Mouse (Mus musculus): Measurements from ENCODE around the gene Nfia.

The Nfia gene

DNA sequence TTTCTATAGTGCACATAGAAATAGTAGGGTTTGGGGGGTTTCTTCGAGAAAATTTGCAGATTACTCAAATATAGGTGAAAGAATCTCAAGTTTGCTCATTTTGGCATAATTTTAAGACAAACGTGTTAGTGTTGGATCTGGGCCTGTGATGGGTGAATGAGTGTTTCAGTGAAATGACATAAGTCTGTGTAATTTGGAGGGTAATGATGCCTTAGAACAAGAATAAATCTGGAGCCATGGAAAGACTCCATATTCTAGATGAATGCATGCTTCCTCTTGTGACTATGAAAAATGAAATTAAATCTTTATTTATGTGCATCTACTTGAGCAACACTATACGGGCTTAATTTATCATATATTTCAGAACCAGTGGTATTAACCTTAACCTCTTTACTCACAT is 44.2 kb downstream of the Nfia start:
- H3K36me3 ChIP-seq (ENCODE audit: insufficient read depth, low read length) = no peaks in the 10 kb centered on the region
- no peaks in the 10 kb centered on the region for H3K9me3 ChIP-seq (ENCODE audit: low read length)
- no peaks in the 10 kb centered on the region for H3K4me1 ChIP-seq (replicated peaks; ENCODE audit: low read depth, low read length)
- no peak overlapping the region for H3K4me3 ChIP-seq (replicated peaks; ENCODE audit: low read length)
- H3K27me3 ChIP-seq (ENCODE audit: insufficient read depth, low read length) = no peaks in the 10 kb centered on the region
- no peak for TF ChIP-seq CTCF (conservative IDR thresholded peaks at IDR 0.05; ENCODE audit: low read length)
- no peak for TF ChIP-seq NANOG (IDR thresholded peaks at IDR 0.05; ENCODE audit: borderline replicate concordance, low read length)
- no peak for TF ChIP-seq POU5F1 (IDR thresholded peaks at IDR 0.05; ENCODE audit: borderline replicate concordance, low read length)

DNA sequence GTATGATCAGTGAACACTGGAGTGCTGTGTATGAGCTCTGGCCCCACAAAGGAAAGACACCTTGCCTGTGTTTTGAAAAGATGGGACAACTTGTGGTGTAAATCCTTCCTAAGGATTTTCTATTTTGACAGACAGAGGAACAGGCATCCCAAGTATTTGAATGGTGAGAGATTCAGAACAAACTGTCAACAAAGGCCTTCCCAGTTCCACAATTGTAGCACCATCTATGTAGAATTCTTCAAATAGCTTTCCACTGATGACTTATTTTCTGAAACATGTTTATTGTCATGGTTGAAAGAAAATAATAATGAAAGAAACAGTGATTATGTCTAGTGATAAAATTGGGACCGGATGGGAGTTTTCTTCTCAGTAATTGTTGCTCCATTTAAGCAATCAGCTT is 45.2 kb downstream of the Nfia start:
- no peak for TF ChIP-seq NANOG (IDR thresholded peaks at IDR 0.05; ENCODE audit: borderline replicate concordance, low read length)
- TF ChIP-seq CTCF (conservative IDR thresholded peaks at IDR 0.05; ENCODE audit: low read length) = no peak
- no peak for TF ChIP-seq POU5F1 (IDR thresholded peaks at IDR 0.05; ENCODE audit: borderline replicate concordance, low read length)
- Histone ChIP-seq H3K4me1 (replicated peaks; ENCODE audit: low read depth, low read length) (no peaks in the 10 kb centered on the region), H3K27me3 (ENCODE audit: insufficient read depth, low read length) (no peaks in the 10 kb centered on the region), H3K9me3 (ENCODE audit: low read length) (no peaks in the 10 kb centered on the region), H3K36me3 (ENCODE audit: insufficient read depth, low read length) (no peaks in the 10 kb centered on the region), H3K4me3 (replicated peaks; ENCODE audit: low read length) (no peak overlapping the region)

DNA sequence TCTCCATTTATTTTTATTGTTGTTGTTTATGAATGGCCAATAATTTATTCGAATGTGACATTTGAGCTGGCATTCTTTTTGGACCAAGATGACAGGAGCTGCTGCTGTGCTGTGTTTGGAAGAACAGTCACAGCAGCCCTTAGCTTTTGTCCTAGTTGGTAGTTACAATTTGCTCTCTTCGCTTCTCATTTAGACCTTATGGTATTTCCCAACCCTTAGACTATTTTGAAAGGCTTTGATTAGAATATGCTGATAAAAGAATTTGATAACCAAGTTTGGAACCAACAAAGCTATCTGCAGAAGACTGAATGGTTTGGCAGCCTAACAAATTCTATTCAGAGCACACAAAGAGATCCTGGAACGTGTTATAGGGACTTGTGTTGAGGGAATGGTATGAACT is 46.0 kb downstream of the Nfia start:
- Histone ChIP-seq H3K27me3 (ENCODE audit: insufficient read depth, low read length) (no peaks in the 10 kb centered on the region), H3K9me3 (ENCODE audit: low read length) (no peaks in the 10 kb centered on the region), H3K4me3 (replicated peaks; ENCODE audit: low read length) (no peak overlapping the region), H3K36me3 (ENCODE audit: insufficient read depth, low read length) (no peaks in the 10 kb centered on the region), H3K4me1 (replicated peaks; ENCODE audit: low read depth, low read length) (no peaks in the 10 kb centered on the region)
- TF ChIP-seq CTCF (conservative IDR thresholded peaks at IDR 0.05; ENCODE audit: low read length) (no peak), POU5F1 (IDR thresholded peaks at IDR 0.05; ENCODE audit: borderline replicate concordance, low read length) (no peak), NANOG (IDR thresholded peaks at IDR 0.05; ENCODE audit: borderline replicate concordance, low read length) (no peak)

DNA sequence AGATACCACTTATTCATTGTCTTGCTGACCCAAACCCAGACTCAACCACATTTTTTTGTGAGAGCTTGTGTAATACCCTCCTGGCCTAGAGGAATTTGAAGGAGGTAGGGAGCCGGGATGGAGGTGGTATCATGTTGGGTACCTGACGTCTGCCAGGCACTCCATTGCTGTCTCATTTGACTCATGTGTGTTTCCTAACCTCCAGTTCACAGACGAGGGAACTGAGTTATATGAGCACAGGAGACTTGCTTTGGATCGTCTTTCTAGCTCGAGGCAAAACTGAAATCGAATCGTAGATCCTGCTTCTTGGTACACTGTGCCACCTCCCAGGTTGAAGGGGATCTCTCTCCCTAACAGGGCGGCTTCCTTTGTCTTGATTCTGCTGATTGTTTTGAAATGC is 46.6 kb downstream of the Nfia start:
- TF ChIP-seq CTCF (conservative IDR thresholded peaks at IDR 0.05; ENCODE audit: low read length) (no peak), NANOG (IDR thresholded peaks at IDR 0.05; ENCODE audit: borderline replicate concordance, low read length) (no peak), POU5F1 (IDR thresholded peaks at IDR 0.05; ENCODE audit: borderline replicate concordance, low read length) (no peak)
- H3K4me3 ChIP-seq (replicated peaks; ENCODE audit: low read length) = no peak overlapping the region
- H3K27me3 ChIP-seq (ENCODE audit: insufficient read depth, low read length) = no peaks in the 10 kb centered on the region
- no peaks in the 10 kb centered on the region for H3K36me3 ChIP-seq (ENCODE audit: insufficient read depth, low read length)
- no peaks in the 10 kb centered on the region for H3K9me3 ChIP-seq (ENCODE audit: low read length)
- no peaks in the 10 kb centered on the region for H3K4me1 ChIP-seq (replicated peaks; ENCODE audit: low read depth, low read length)

DNA sequence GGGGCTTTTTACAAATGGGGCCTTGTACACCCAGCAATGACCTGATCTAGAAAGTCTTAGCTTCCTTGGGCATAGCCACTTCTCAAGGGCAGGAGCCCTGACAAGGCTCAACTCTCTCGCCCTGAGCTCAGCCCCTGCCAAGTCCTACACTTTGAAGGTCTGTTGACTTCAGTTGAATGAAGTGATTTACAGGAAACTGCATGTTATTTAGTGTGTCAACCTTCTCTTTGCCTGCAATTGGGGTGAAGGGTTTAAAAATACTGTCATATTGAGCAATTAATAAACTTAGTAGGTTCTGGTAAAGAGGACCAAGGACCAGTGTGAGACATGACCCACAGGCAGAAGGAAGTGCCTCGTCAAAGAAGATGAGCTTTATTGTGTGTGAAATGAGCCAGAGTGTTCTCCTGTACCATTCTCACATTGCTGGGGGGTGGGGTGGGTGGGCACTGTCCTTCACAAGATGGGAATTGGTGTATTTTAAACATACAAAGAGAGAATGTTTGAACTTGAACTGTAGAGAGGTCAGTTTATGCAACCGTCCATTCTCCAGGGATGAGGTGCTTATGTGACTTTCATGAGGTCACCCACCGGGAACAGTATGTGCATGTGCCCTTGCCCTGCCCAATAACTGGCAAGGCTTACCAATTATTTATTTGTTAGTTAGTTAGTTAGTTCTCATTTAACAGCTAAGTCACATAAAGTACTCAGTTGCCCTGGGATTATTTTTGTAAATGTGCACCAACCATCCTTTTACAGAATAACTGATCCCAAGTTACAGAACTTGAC is 48.1 kb downstream of the Nfia start:
- Histone ChIP-seq H3K36me3 (ENCODE audit: insufficient read depth, low read length) (no peaks in the 10 kb centered on the region), H3K9me3 (ENCODE audit: low read length) (no peaks in the 10 kb centered on the region), H3K27me3 (ENCODE audit: insufficient read depth, low read length) (no peaks in the 10 kb centered on the region), H3K4me1 (replicated peaks; ENCODE audit: low read depth, low read length) (no peaks in the 10 kb centered on the region), H3K4me3 (replicated peaks; ENCODE audit: low read length) (no peak overlapping the region)
- TF ChIP-seq CTCF (conservative IDR thresholded peaks at IDR 0.05; ENCODE audit: low read length) = no peak
- no peak for TF ChIP-seq POU5F1 (IDR thresholded peaks at IDR 0.05; ENCODE audit: borderline replicate concordance, low read length)
- no peak for TF ChIP-seq NANOG (IDR thresholded peaks at IDR 0.05; ENCODE audit: borderline replicate concordance, low read length)

DNA sequence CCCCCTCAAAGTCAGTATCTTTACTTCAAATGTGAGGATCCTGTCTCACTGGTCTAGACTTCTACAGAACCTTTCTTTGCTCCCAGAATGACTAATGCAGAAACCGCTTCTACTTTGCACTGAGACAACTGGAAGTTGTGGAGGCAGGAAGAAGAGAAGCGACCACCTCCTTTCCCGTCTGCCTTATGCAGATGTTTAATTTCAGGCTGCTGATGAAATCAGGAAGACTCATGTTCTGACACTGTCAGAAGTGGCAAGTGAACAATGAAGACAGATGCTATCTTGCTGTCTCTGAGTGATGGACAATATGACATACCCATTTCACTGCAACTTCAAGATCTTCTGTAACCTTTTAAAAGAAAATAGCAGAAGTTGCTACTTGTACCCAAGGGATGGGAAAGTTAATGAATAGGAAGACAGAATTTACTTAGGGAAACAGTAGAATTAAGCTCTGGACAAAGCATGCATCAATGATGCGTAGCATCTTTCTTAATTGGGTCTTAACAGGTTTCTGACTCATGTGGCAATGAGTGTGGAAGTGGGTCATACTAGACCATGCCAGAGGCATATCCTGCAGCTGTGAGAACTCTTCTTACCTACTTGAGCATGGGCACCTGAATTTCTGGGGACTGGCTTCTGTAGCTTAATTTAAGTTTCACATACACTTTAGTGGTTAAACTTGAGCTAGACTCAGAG is 49.2 kb downstream of the Nfia start:
- Histone ChIP-seq H3K4me1 (replicated peaks; ENCODE audit: low read depth, low read length) (no peaks in the 10 kb centered on the region), H3K27me3 (ENCODE audit: insufficient read depth, low read length) (no peaks in the 10 kb centered on the region), H3K9me3 (ENCODE audit: low read length) (no peaks in the 10 kb centered on the region), H3K36me3 (ENCODE audit: insufficient read depth, low read length) (no peaks in the 10 kb centered on the region), H3K4me3 (replicated peaks; ENCODE audit: low read length) (no peak overlapping the region)
- TF ChIP-seq NANOG (IDR thresholded peaks at IDR 0.05; ENCODE audit: borderline replicate concordance, low read length) (no peak), CTCF (conservative IDR thresholded peaks at IDR 0.05; ENCODE audit: low read length) (no peak), POU5F1 (IDR thresholded peaks at IDR 0.05; ENCODE audit: borderline replicate concordance, low read length) (no peak)

DNA sequence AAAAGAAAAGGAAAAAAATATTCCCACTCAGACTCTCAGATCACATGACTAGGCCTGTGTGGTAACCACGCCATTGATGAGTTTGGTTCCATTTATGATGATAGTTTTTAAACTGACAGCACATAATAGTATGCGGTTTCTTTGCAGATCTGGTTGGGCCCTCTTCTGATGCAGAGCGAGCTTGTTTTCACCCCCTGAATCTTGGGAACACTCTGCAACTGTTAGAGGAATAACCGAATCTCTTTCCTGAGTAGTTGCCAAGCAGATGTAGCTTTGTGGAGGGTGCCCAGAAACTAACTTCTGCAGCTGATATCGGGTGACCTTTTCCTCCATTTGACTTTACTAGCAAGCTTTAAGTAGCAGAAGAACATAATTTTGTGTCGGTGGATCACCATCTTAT is 51.0 kb downstream of the Nfia start:
- Histone ChIP-seq H3K36me3 (ENCODE audit: insufficient read depth, low read length) (no peaks in the 10 kb centered on the region), H3K4me1 (replicated peaks; ENCODE audit: low read depth, low read length) (no peaks in the 10 kb centered on the region), H3K9me3 (ENCODE audit: low read length) (no peaks in the 10 kb centered on the region), H3K4me3 (replicated peaks; ENCODE audit: low read length) (no peak overlapping the region), H3K27me3 (ENCODE audit: insufficient read depth, low read length) (no peaks in the 10 kb centered on the region)
- no peak for TF ChIP-seq POU5F1 (IDR thresholded peaks at IDR 0.05; ENCODE audit: borderline replicate concordance, low read length)
- TF ChIP-seq CTCF (conservative IDR thresholded peaks at IDR 0.05; ENCODE audit: low read length) = no peak
- no peak for TF ChIP-seq NANOG (IDR thresholded peaks at IDR 0.05; ENCODE audit: borderline replicate concordance, low read length)

DNA sequence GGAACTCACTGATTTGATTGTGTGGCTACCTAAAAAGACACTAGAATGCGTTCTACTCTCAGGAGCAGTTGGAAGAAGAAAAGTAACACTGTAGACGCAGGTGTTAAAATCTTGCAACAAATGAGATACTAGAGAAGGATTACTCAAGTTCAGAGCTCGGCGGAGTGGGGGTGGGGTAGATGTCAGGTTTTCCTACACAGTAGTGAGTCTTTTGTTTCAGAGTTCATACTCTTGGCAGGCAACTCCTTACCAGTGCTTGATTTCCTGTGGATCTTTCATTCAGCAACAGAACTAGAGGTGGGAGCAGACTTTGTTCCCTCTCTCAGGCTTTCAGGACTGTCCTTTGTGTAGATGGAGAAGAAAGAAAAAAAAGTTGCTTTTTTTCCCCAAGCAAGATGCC is 51.9 kb downstream of the Nfia start:
- no peak for TF ChIP-seq NANOG (IDR thresholded peaks at IDR 0.05; ENCODE audit: borderline replicate concordance, low read length)
- TF ChIP-seq POU5F1 (IDR thresholded peaks at IDR 0.05; ENCODE audit: borderline replicate concordance, low read length) = no peak
- TF ChIP-seq CTCF (conservative IDR thresholded peaks at IDR 0.05; ENCODE audit: low read length) = no peak
- H3K36me3 ChIP-seq (ENCODE audit: insufficient read depth, low read length) = no peaks in the 10 kb centered on the region
- H3K27me3 ChIP-seq (ENCODE audit: insufficient read depth, low read length) = no peaks in the 10 kb centered on the region
- H3K4me1 ChIP-seq (replicated peaks; ENCODE audit: low read depth, low read length) = no peaks in the 10 kb centered on the region
- H3K9me3 ChIP-seq (ENCODE audit: low read length) = no peaks in the 10 kb centered on the region
- no peak overlapping the region for H3K4me3 ChIP-seq (replicated peaks; ENCODE audit: low read length)
